Mouse (Mus musculus): ENCODE data around the gene Zfand2a. TPM values are rescaled to one million over a fixed set of nuclear protein-coding genes. Genes with fewer than 3 reads are reported as not detected.

Gene Zfand2a
- total RNA-seq, 1 experiment = 17.4 TPM

GRCm38 (mm10) chr5:139429818-139430341 lies 54.5 kb downstream of the Zfand2a start:
- no peaks in the 10 kb centered on the region for H3K9me3 ChIP-seq (ENCODE audit: control insufficient read depth, insufficient read depth, low read depth, low read length)
- no peak for DNase-seq (ENCODE audit: low read depth, low spot score)
- in situ Hi-C loops (cut with MboI; ENCODE audit: low sequenced_read_pairs in 2 of 2, unreplicated experiment in 2 of 2) = no loop called here
- H3K9ac ChIP-seq (ENCODE audit: insufficient read depth, low read depth, low read length, poor library complexity, severe bottlenecking) = no peak overlapping the region
- H3K36me3 ChIP-seq (ENCODE audit: control insufficient read depth, insufficient read depth, low read length, poor library complexity, severe bottlenecking) = peaks cover 6% of the 10 kb centered on the region; the same call in 1 of the 2 replicates
- H3K4me3 ChIP-seq (ENCODE audit: insufficient read depth in 1 of 2, low read depth in 1 of 2, low read length in 2 of 2, poor library complexity in 1 of 2, severe bottlenecking in 1 of 2) = no peak overlapping the region
- H3K4me1 ChIP-seq (ENCODE audit: control insufficient read depth in 2 of 2, insufficient read depth in 2 of 2, low read length in 2 of 2, poor library complexity in 1 of 2) = peaks cover 0 to 5% of the 10 kb centered on the region in 2 experiments; a peak in 1 of 4 replicates
- TF ChIP-seq ZC3H11A (IDR thresholded peaks at IDR 0.05; ENCODE audit: borderline replicate concordance, low read depth, low read length) (no peak), MAFK (IDR thresholded peaks at IDR 0.05; ENCODE audit: insufficient read depth, low read depth, low read length) (no peak), CHD2 (IDR thresholded peaks at IDR 0.05; ENCODE audit: low read depth, low read length) (no peak), ZNF384 (IDR thresholded peaks at IDR 0.05; ENCODE audit: low read depth, low read length) (no peak), HCFC1 (IDR thresholded peaks at IDR 0.05; ENCODE audit: borderline replicate concordance, insufficient read depth, low read length) (no peak)
- no peak overlapping the region for H3K27ac ChIP-seq (ENCODE audit: insufficient read depth, low read depth, low read length, poor library complexity, severe bottlenecking)

- in situ Hi-C loops (cut with MboI; ENCODE audit: low sequenced_read_pairs in 2 of 2, unreplicated experiment in 2 of 2) = no loop called here
- H3K4me3 ChIP-seq (ENCODE audit: insufficient read depth in 1 of 2, low read depth in 1 of 2, low read length in 2 of 2, poor library complexity in 1 of 2, severe bottlenecking in 1 of 2) = no peak overlapping the region
- no peak overlapping the region for H3K27ac ChIP-seq (ENCODE audit: insufficient read depth, low read depth, low read length, poor library complexity, severe bottlenecking)
- TF ChIP-seq CHD2 (IDR thresholded peaks at IDR 0.05; ENCODE audit: low read depth, low read length) (no peak), MAFK (IDR thresholded peaks at IDR 0.05; ENCODE audit: insufficient read depth, low read depth, low read length) (no peak), HCFC1 (IDR thresholded peaks at IDR 0.05; ENCODE audit: borderline replicate concordance, insufficient read depth, low read length) (no peak), ZNF384 (IDR thresholded peaks at IDR 0.05; ENCODE audit: low read depth, low read length) (no peak), ZC3H11A (IDR thresholded peaks at IDR 0.05; ENCODE audit: borderline replicate concordance, low read depth, low read length) (no peak)
- H3K9ac ChIP-seq (ENCODE audit: insufficient read depth, low read depth, low read length, poor library complexity, severe bottlenecking) = no peak overlapping the region
- H3K36me3 ChIP-seq (ENCODE audit: control insufficient read depth, insufficient read depth, low read length, poor library complexity, severe bottlenecking) = peaks cover 6% of the 10 kb centered on the region; the same call in 1 of the 2 replicates
- peaks cover 0 to 7% of the 10 kb centered on the region in 2 experiments; a peak in 1 of 4 replicates for H3K4me1 ChIP-seq (ENCODE audit: control insufficient read depth in 2 of 2, insufficient read depth in 2 of 2, low read length in 2 of 2, poor library complexity in 1 of 2)
- no peak for DNase-seq (ENCODE audit: low read depth, low spot score)
- no peaks in the 10 kb centered on the region for H3K9me3 ChIP-seq (ENCODE audit: control insufficient read depth, insufficient read depth, low read depth, low read length)
Measured at GRCm38 (mm10) chr5:139427989-139428388, 56.4 kb downstream of the Zfand2a start.

DNA sequence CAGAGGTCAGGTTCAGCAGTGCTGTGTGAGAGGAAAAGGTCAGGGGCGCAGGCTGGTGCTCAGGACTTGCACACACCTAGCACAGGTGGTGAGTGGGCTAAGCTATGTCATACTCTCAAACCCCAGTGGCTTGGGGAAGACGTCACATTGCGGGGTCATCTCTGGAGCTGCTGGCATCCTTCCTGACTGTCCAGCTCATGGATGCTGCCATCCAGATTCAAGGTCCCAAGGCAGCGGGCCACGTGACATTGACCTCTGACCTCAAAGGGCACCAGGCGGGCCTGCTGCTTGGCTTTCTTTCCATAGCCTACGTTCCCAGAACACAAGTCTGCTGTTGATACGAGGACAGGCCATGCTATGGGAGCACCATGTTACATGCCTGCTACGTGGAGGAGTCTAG lies 57.3 kb downstream of the Zfand2a start:
- peaks cover 0 to 7% of the 10 kb centered on the region in 2 experiments; a peak in 1 of 4 replicates for H3K4me1 ChIP-seq (ENCODE audit: control insufficient read depth in 2 of 2, insufficient read depth in 2 of 2, low read length in 2 of 2, poor library complexity in 1 of 2)
- no peaks in the 10 kb centered on the region for H3K9me3 ChIP-seq (ENCODE audit: control insufficient read depth, insufficient read depth, low read depth, low read length)
- peaks cover 6% of the 10 kb centered on the region; the same call in 1 of the 2 replicates for H3K36me3 ChIP-seq (ENCODE audit: control insufficient read depth, insufficient read depth, low read length, poor library complexity, severe bottlenecking)
- no peak overlapping the region for H3K9ac ChIP-seq (ENCODE audit: insufficient read depth, low read depth, low read length, poor library complexity, severe bottlenecking)
- no peak overlapping the region for H3K27ac ChIP-seq (ENCODE audit: insufficient read depth, low read depth, low read length, poor library complexity, severe bottlenecking)
- no peak overlapping the region for H3K4me3 ChIP-seq (ENCODE audit: insufficient read depth in 1 of 2, low read depth in 1 of 2, low read length in 2 of 2, poor library complexity in 1 of 2, severe bottlenecking in 1 of 2)
- in situ Hi-C loops (cut with MboI; ENCODE audit: low sequenced_read_pairs in 2 of 2, unreplicated experiment in 2 of 2) = no loop called here
- no peak for DNase-seq (ENCODE audit: low read depth, low spot score)
- TF ChIP-seq ZNF384 (IDR thresholded peaks at IDR 0.05; ENCODE audit: low read depth, low read length) = no peak
- TF ChIP-seq MAFK (IDR thresholded peaks at IDR 0.05; ENCODE audit: insufficient read depth, low read depth, low read length) = no peak
- no peak for TF ChIP-seq CHD2 (IDR thresholded peaks at IDR 0.05; ENCODE audit: low read depth, low read length)
- no peak for TF ChIP-seq ZC3H11A (IDR thresholded peaks at IDR 0.05; ENCODE audit: borderline replicate concordance, low read depth, low read length)
- no peak for TF ChIP-seq HCFC1 (IDR thresholded peaks at IDR 0.05; ENCODE audit: borderline replicate concordance, insufficient read depth, low read length)

DNA sequence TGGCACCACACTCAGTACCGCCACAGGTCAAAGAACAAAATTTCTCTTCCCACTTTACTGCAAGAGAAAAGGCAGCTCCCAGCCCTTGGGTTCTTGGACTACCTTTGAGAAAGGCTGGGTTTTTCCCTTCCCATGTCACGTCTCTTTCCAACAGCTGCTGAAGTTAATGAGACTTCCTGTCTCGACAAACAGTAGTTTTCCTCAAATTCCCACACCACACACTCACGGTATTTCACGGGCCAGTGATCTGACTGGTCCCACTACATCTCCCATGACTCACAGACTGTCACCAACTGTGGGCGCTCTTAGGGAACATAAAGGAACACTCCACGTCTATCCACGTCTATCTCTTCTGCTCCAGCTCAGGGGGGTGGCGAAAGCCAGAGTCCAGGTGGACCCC lies 59.2 kb downstream of the Zfand2a start:
- Histone ChIP-seq H3K9ac (ENCODE audit: insufficient read depth, low read depth, low read length, poor library complexity, severe bottlenecking) (no peak overlapping the region), H3K4me1 (ENCODE audit: control insufficient read depth in 2 of 2, insufficient read depth in 2 of 2, low read length in 2 of 2, poor library complexity in 1 of 2) (peaks cover 0 to 7% of the 10 kb centered on the region in 2 experiments; a peak in 1 of 4 replicates), H3K36me3 (ENCODE audit: control insufficient read depth, insufficient read depth, low read length, poor library complexity, severe bottlenecking) (peaks cover 6% of the 10 kb centered on the region; the same call in 1 of the 2 replicates), H3K9me3 (ENCODE audit: control insufficient read depth, insufficient read depth, low read depth, low read length) (no peaks in the 10 kb centered on the region), H3K4me3 (ENCODE audit: insufficient read depth in 1 of 2, low read depth in 1 of 2, low read length in 2 of 2, poor library complexity in 1 of 2, severe bottlenecking in 1 of 2) (no peak overlapping the region), H3K27ac (ENCODE audit: insufficient read depth, low read depth, low read length, poor library complexity, severe bottlenecking) (no peak overlapping the region)
- no peak for DNase-seq (ENCODE audit: low read depth, low spot score)
- in situ Hi-C loops (cut with MboI; ENCODE audit: low sequenced_read_pairs in 2 of 2, unreplicated experiment in 2 of 2) = no loop called here
- no peak for TF ChIP-seq HCFC1 (IDR thresholded peaks at IDR 0.05; ENCODE audit: borderline replicate concordance, insufficient read depth, low read length)
- no peak for TF ChIP-seq ZNF384 (IDR thresholded peaks at IDR 0.05; ENCODE audit: low read depth, low read length)
- no peak for TF ChIP-seq MAFK (IDR thresholded peaks at IDR 0.05; ENCODE audit: insufficient read depth, low read depth, low read length)
- no peak for TF ChIP-seq CHD2 (IDR thresholded peaks at IDR 0.05; ENCODE audit: low read depth, low read length)
- no peak for TF ChIP-seq ZC3H11A (IDR thresholded peaks at IDR 0.05; ENCODE audit: borderline replicate concordance, low read depth, low read length)
